Mouse (Mus musculus) layer of hippocampus, postnatal 10 days (tissue): ENCODE data around the gene BC028528. TPM values are rescaled to one million over a fixed set of nuclear protein-coding genes. Genes with fewer than 3 reads are reported as not detected.

Source experiments
- total RNA-seq, 2 experiments: library from RNA; stranded (reverse); gene quantifications; 2 replicates each; pipeline ENCODE4 v1.2.3; 2021

BC028528 gene
- total RNA-seq, 2 experiments from 2014 or later = 9.4 to 10.2 TPM

Other genes with a start within 250 kb of the BC028528 start
- 10 to 100 TPM; 68.0 TPM for gene Mcl1, start 233.2 kb downstream of the BC028528 start, total RNA-seq
- gene Adamtsl4, start 204.1 kb downstream of the BC028528 start, total RNA-seq = under 1 TPM; 0.69 to 0.94 TPM
- 10 to 100 TPM in 1 of 2 experiments, 1 to 10 TPM in 1; 9.6 to 11.9 TPM for gene Ecm1, start 152.4 kb downstream of the BC028528 start, total RNA-seq
- gene Tars2, start 131.8 kb downstream of the BC028528 start, total RNA-seq = 10 to 100 TPM; 38.0 to 39.8 TPM
- 10 to 100 TPM; 57.2 to 63.9 TPM for gene Rprd2, start 73.1 kb downstream of the BC028528 start, total RNA-seq
- gene Prpf3, start 36.1 kb downstream of the BC028528 start, total RNA-seq = 10 to 100 TPM; 26.0 to 26.4 TPM
- gene Mrps21, start 20.5 kb downstream of the BC028528 start, total RNA-seq = 100 to 1,000 TPM; 147 to 175 TPM
- 1 to 10 TPM; 6.5 to 8.9 TPM for gene Ciart, start 9.8 kb downstream of the BC028528 start, total RNA-seq
- 100 to 1,000 TPM in 1 of 2 experiments, 10 to 100 TPM in 1; 97.7 to 102 TPM for gene Aph1a, start 2.0 kb upstream of the BC028528 start, total RNA-seq
- gene Car14, start 12.7 kb upstream of the BC028528 start, total RNA-seq = 1 to 10 TPM; 2.5 to 4.4 TPM
- 100 to 1,000 TPM; 103 to 105 TPM for gene Anp32e, start 37.2 kb upstream of the BC028528 start, total RNA-seq
- gene Plekho1, start 104.0 kb upstream of the BC028528 start, total RNA-seq = 10 to 100 TPM; 50.2 to 56.5 TPM
- gene Vps45, start 166.5 kb upstream of the BC028528 start, total RNA-seq = 10 to 100 TPM; 41.9 to 42.2 TPM
- 10 to 100 TPM; 17.7 to 21.0 TPM for gene Otud7b, start 212.5 kb upstream of the BC028528 start, total RNA-seq